Mouse (Mus musculus) heart, embryonic 16.5 days (tissue): ENCODE data around the gene Cotl1. TPM values are rescaled to one million over a fixed set of nuclear protein-coding genes. Genes with fewer than 3 reads are reported as not detected.

ENCODE experiments used
- ATAC-seq: fragments of 200-750 bp; cut with Nextera tagmentation; replicated peaks from 2 replicates; pipeline ENCODE4 v1.8.0; 2017; ENCODE audit warnings: moderate number of reproducible peaks; ENCODE audit not compliant: insufficient read depth, low FRiP score; ENCODE audit errors: extremely low read depth
- H3K27ac ChIP-seq: fragments of 300-500 bp; sonication (generic); 2 replicates; pipeline ENCODE4 v1.5.1; 2014; ENCODE audit warnings: mild to moderate bottlenecking, low read length, control low read depth, moderate library complexity
- H3K27me3 ChIP-seq: fragments of 300-500 bp; sonication (generic); 2 replicates; pipeline ENCODE4 v1.6.1; 2014; ENCODE audit warnings: low read length, mixed read lengths; ENCODE audit not compliant: control insufficient read depth, insufficient read depth
- H3K36me3 ChIP-seq: fragments of 300-500 bp; sonication (generic); 2 replicates; pipeline ENCODE4 v1.6.1; 2014; ENCODE audit not compliant: control insufficient read depth, insufficient read depth
- H3K4me1 ChIP-seq: fragments of 300-500 bp; sonication (generic); 2 replicates; pipeline ENCODE4 v1.6.1; 2014; ENCODE audit warnings: low read length, mixed read lengths; ENCODE audit not compliant: control insufficient read depth, insufficient read depth
- H3K4me2 ChIP-seq: fragments of 300-500 bp; sonication (generic); 2 replicates; pipeline ENCODE4 v1.6.1; 2014; ENCODE audit warnings: low read depth, mild to moderate bottlenecking, control low read depth, low read length
- H3K4me3 ChIP-seq: fragments of 300-500 bp; sonication (generic); 2 replicates; pipeline ENCODE4 v1.5.1; 2014; ENCODE audit warnings: mild to moderate bottlenecking, control low read depth, low read length
- H3K9ac ChIP-seq: fragments of 300-500 bp; sonication (generic); 2 replicates; pipeline ENCODE4 v1.6.1; 2014; ENCODE audit warnings: low read length, control low read depth
- H3K9me3 ChIP-seq: fragments of 300-500 bp; sonication (generic); replicated peaks from 2 replicates; pipeline ENCODE4 v1.6.1; 2016; ENCODE audit warnings: low read length; ENCODE audit not compliant: control insufficient read depth
- WGBS: fragments of 180-500 bp; shearing (Covaris S2); extraction: QIAGEN DNeasy Blood & Tissue Kit; methylation state at CpG from one replicate; pipeline ENCODE4 v1.1.7; 2014; 5-methylcytosine and 5-hydroxymethylcytosine counted together
- polyA plus RNA-seq: library from polyadenylated mRNA; unstranded; fragments of >200 nt; fragmentation: Nextera tagmentation; extraction: Ambion mirVana; gene quantifications from 2 replicates; pipeline ENCODE4 v1.2.1, GENCODE M21; 2015

Cotl1 gene
- polyA plus RNA-seq, 1 experiment from 2014 or later: 56.1 TPM

DNA sequence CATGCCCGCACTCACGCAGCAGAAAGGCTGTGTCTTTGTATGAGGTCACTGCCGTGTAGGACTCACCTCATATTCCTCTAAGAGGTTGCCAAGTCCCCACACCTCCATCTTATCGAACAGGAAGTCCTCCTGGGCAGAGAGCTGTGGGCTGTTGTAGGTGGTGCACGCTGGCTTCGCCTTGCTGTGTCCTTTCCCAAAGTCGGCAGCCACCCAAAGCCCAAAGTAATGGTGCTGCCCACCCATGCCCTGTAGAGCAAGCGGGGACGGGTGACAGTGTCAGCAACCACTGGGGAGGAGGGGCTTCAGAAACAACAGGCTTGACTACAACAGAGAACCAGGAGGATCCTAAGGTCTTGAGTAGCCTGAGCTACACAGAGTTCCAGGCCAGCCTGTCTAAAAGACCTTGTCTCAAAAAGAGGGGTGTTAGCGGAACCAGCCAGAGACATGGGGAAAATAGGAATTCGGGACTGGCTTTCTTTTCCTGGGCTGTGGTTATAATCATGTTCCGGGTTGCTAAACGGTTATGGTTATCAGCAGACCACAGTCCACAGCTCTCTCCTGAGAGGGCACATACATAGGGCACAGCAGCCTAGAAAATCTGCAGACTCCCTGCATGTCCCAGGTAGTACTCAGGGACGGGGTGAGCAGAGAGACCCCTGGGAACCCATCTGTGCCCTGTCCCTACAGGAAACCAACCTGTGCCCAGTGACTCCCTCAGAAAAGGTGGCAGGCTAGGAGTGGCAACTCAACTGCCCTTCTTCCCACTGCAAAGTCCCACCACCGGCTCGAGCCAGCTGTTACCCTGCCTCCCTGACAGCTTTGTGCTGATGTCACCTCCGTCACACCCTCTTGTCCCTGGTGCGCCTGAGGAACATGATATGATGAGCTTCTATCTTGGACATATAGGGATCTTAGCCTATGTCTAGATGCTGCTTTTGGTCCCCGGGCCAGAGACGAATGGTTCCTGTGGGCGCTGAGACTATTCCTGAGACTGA, 77.8 kb downstream of the Cotl1 start:
- no peak overlapping the region for H3K9ac ChIP-seq
- WGBS: 78% methylated on average over 21 of the region's 21 CpGs
- H3K9me3 ChIP-seq: no peaks in the 10 kb centered on the region
- H3K36me3 ChIP-seq: peaks cover 8% of the 10 kb centered on the region; the same call in 1 of the 2 replicates
- no peak for ATAC-seq
- H3K27me3 ChIP-seq: no peaks in the 10 kb centered on the region
- H3K27ac ChIP-seq: no peak overlapping the region
- H3K4me2 ChIP-seq: no peak overlapping the region
- H3K4me1 ChIP-seq: no peaks in the 10 kb centered on the region
- no peak overlapping the region for H3K4me3 ChIP-seq

DNA sequence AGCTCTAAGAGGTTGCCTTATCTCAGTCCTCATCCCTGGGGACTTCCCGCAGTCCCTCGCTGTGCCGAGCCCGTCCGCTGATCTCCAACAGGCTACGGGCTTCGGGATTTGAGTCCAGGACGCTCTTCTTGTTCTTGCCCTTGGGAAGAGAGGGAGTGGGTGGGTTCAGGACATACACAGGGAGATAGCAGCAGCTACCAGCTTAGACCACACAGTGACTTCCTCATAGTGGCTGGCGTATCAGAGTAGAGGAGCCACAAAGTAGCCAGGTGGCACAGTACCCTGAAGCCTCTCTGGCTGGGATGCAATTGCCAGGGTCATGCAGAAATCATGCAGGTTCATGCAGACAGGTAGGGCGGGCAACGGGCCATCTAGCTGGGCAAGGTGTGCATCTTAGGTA, 78.7 kb downstream of the Cotl1 start:
- Histone ChIP-seq H3K27me3 (no peaks in the 10 kb centered on the region), H3K4me3 (no peak overlapping the region), H3K4me1 (peaks cover 1% of the 10 kb centered on the region; the same call in 1 of the 2 replicates), H3K36me3 (peaks cover 7% of the 10 kb centered on the region; the same call in 1 of the 2 replicates), H3K9ac (no peak overlapping the region), H3K4me2 (no peak overlapping the region), H3K9me3 (no peaks in the 10 kb centered on the region), H3K27ac (no peak overlapping the region)
- 74% methylated on average over 11 of the region's 11 CpGs for WGBS
- no peak for ATAC-seq

Other genes with a start within 250 kb of the Cotl1 start
- gene Taf1c, start 235.3 kb downstream of the Cotl1 start, polyA plus RNA-seq: 8.5 and 9.4 TPM in 2 replicates
- gene Adad2, start 227.8 kb downstream of the Cotl1 start, polyA plus RNA-seq: 0.07 TPM in 1 of 2 replicates, not detected in the other
- gene Kcng4, start 204.9 kb downstream of the Cotl1 start, polyA plus RNA-seq: 0.04 TPM in 1 of 2 replicates, not detected in the other
- 6.4 and 7.5 TPM in 2 replicates for gene Wfdc1, start 174.2 kb downstream of the Cotl1 start, polyA plus RNA-seq
- 0.26 and 0.69 TPM in 2 replicates for gene Atp2c2, start 140.5 kb downstream of the Cotl1 start, polyA plus RNA-seq
- 12.5 and 15.0 TPM in 2 replicates for gene Tldc1, start 62.1 kb downstream of the Cotl1 start, polyA plus RNA-seq
- 10.8 and 11.4 TPM in 2 replicates for gene Klhl36, start 21.7 kb upstream of the Cotl1 start, polyA plus RNA-seq
- 90.7 and 101 TPM in 2 replicates for gene Usp10, start 69.8 kb upstream of the Cotl1 start, polyA plus RNA-seq
- 4.5 and 7.6 TPM in 2 replicates for gene Gm20388, start 70.3 kb upstream of the Cotl1 start, polyA plus RNA-seq
- gene Crispld2, start 151.9 kb upstream of the Cotl1 start, polyA plus RNA-seq: 2.4 and 3.6 TPM in 2 replicates